Comparison of ENCODE assay signal across 8 mouse cellular contexts in the genomic region with DNA sequence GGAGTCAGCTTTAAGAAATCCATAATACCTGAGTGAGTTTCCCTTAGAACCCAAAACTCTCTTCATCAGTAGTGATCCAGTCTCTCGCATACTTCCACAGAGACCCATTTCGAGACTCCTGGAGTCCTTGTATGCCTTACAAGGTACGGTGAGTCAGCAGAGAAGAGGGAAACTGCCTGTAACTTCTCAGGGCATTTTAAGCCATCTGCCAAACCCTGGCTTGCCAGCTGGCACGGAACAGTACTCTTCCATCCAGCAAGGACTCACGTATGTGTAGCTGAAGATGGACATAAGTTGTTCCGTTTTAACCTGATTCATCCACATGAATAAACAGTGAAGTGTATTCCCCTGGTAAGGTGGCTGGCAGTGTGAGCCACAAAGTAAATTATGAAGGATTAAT.
A peak's percentile ranks its signal among the peaks of the same experiment; 100 is the strongest.
DNase-seq lines count a peak whose midpoint lies in the region; ATAC-seq lines count a peak whose summit lies in the region.

No protein-coding gene starts in this region.

- H3K4me3 ChIP-seq in kidney, embryonic 16.5 days (ENCODE audit: low read length) = no peak overlapping the region

- no peaks in the 10 kb centered on the region for H3K9me3 ChIP-seq in kidney, embryonic 16.5 days (ENCODE audit: low read length)

- H3K9ac ChIP-seq in kidney, embryonic 16.5 days (replicated peaks; ENCODE audit: low read length) = no peak overlapping the region

- no peak for ATAC-seq in kidney, embryonic 16.5 days (ENCODE audit: low FRiP score, low TSS enrichment)

- WGBS in kidney, embryonic 16.5 days = 82% methylated on average over 6 of the region's 6 CpGs

- H3K4me2 ChIP-seq in kidney, embryonic 16.5 days (replicated peaks; ENCODE audit: low read depth, low read length) = no peak overlapping the region

- H3K27me3 ChIP-seq in kidney, embryonic 16.5 days (ENCODE audit: insufficient read depth, low read length) = no peaks in the 10 kb centered on the region

- peaks cover 6% of the 10 kb centered on the region; the same call in 1 of the 2 replicates for H3K4me1 ChIP-seq in kidney, embryonic 16.5 days (ENCODE audit: insufficient read depth, low read length)

- H3K36me3 ChIP-seq in kidney, embryonic 16.5 days (ENCODE audit: insufficient read depth, low read length) = no peaks in the 10 kb centered on the region

- peak; percentile 23 for DNase-seq in kidney, adult 11 months
- peak; percentile 78 for DNase-seq in adrenal gland, adult 2 months
- peak; percentile 19 to 39 for DNase-seq in frontal cortex, postnatal 36 days (ENCODE audit: low spot score in 2 of 2)
- peak; percentile 20 for DNase-seq in right cerebral cortex, postnatal 25 days
- DNase-seq in thymus, postnatal 25 days = no peak
- no peak for DNase-seq in layer of hippocampus, adult 18-20 months (ENCODE audit: low spot score in 2 of 2)
- DNase-seq in gastrocnemius, postnatal 4 days (ENCODE audit: low spot score in 2 of 2) = no peak

- H3K27ac ChIP-seq in kidney, embryonic 16.5 days (ENCODE audit: low read length) = no peak overlapping the region

Comparison
In these comparisons a context has a peak if more than half of its experiments do, and no peak if none do; other contexts are left out.
1. DNase-seq: peak in kidney, adult 11 months (single experiment), adrenal gland, adult 2 months (single experiment), frontal cortex, postnatal 36 days (2 of 2) and right cerebral cortex, postnatal 25 days (single experiment); none in thymus, postnatal 25 days (single experiment), layer of hippocampus, adult 18-20 months (0 of 2) and gastrocnemius, postnatal 4 days (0 of 2).